Mouse (Mus musculus) midbrain, embryonic 16.5 days (tissue): ENCODE data around the gene Osbpl9. TPM values are rescaled to one million over a fixed set of nuclear protein-coding genes. Genes with fewer than 3 reads are reported as not detected.

ENCODE experiments used
- ATAC-seq: fragments of 200-750 bp; cut with Nextera tagmentation; 2 replicates; pipeline ENCODE4 v1.8.0; 2017; ENCODE audit warnings: moderate TSS enrichment
- H3K27ac ChIP-seq: fragments of 300-500 bp; sonication (generic); 2 replicates; pipeline ENCODE4 v1.5.1; 2014; ENCODE audit warnings: mild to moderate bottlenecking, low read length, mixed read lengths
- H3K27me3 ChIP-seq: fragments of 300-500 bp; sonication (generic); 2 replicates; pipeline ENCODE4 v1.6.1; 2014; ENCODE audit warnings: low read depth, low read length, mixed read lengths; ENCODE audit not compliant: control insufficient read depth, insufficient read depth
- H3K36me3 ChIP-seq: fragments of 300-500 bp; sonication (generic); 2 replicates; pipeline ENCODE4 v1.6.1; 2014; ENCODE audit warnings: mild to moderate bottlenecking, low read length, moderate library complexity, mixed read lengths; ENCODE audit not compliant: control insufficient read depth, insufficient read depth
- H3K4me1 ChIP-seq: fragments of 300-500 bp; sonication (generic); 2 replicates; pipeline ENCODE4 v1.6.1; 2014; ENCODE audit warnings: mild to moderate bottlenecking, low read length, mixed read lengths; ENCODE audit not compliant: control insufficient read depth, insufficient read depth
- H3K4me2 ChIP-seq: fragments of 300-500 bp; sonication (generic); 2 replicates; pipeline ENCODE4 v1.6.1; 2014; ENCODE audit warnings: mild to moderate bottlenecking, low read length, mixed read lengths
- H3K4me3 ChIP-seq: fragments of 300-500 bp; sonication (generic); 2 replicates; pipeline ENCODE4 v1.5.1; 2014; ENCODE audit warnings: low read depth, mild to moderate bottlenecking, low read length, moderate library complexity, mixed read lengths
- H3K9ac ChIP-seq: fragments of 300-500 bp; sonication (generic); 2 replicates; pipeline ENCODE4 v1.6.1; 2014; ENCODE audit warnings: low read depth, low read length, mixed read lengths
- H3K9me3 ChIP-seq: fragments of 300-500 bp; sonication (generic); replicated peaks from 2 replicates; pipeline ENCODE4 v1.6.1; 2014; ENCODE audit warnings: mild to moderate bottlenecking, low read length, mixed read lengths; ENCODE audit not compliant: control insufficient read depth, poor library complexity, severe bottlenecking
- WGBS: fragments of 180-500 bp; shearing (Covaris S2); extraction: QIAGEN DNeasy Blood & Tissue Kit; methylation state at CpG from one replicate; pipeline ENCODE4 v1.1.7; 2014; 5-methylcytosine and 5-hydroxymethylcytosine counted together
- polyA plus RNA-seq: library from polyadenylated mRNA; unstranded; fragments of >200 nt; fragmentation: Nextera tagmentation; extraction: Ambion mirVana; gene quantifications from 2 replicates; pipeline ENCODE4 v1.2.1, GENCODE M21; 2015

Osbpl9 gene
- polyA plus RNA-seq, 1 experiment from 2014 or later = 73.2 TPM

- H3K9me3 ChIP-seq = no peaks in the 10 kb centered on the region
- H3K27me3 ChIP-seq = no peaks in the 10 kb centered on the region
- H3K36me3 ChIP-seq = 0 out of 2 replicates have a peak, but pooled peaks cover 2% of the 10 kb centered on the region
- no peak overlapping the region for H3K4me3 ChIP-seq
- H3K27ac ChIP-seq = no peak overlapping the region
- ATAC-seq = no peak
- no peak overlapping the region for H3K4me2 ChIP-seq
- no peak overlapping the region for H3K9ac ChIP-seq
- 78% methylated on average over 3 of the region's 3 CpGs for WGBS
- H3K4me1 ChIP-seq = no peaks in the 10 kb centered on the region
Observed at GRCm38 (mm10) chr4:109106034-109106433, 96.0 kb downstream of the Osbpl9 start.

GRCm38 (mm10) chr4:109105254-109105653 is 96.8 kb downstream of the Osbpl9 start:
- Histone ChIP-seq H3K4me2 (no peak overlapping the region), H3K36me3 (0 out of 2 replicates have a peak, but pooled peaks cover 4% of the 10 kb centered on the region), H3K27ac (no peak overlapping the region), H3K4me1 (no peaks in the 10 kb centered on the region), H3K4me3 (no peak overlapping the region), H3K27me3 (no peaks in the 10 kb centered on the region), H3K9me3 (no peaks in the 10 kb centered on the region), H3K9ac (no peak overlapping the region)
- no peak for ATAC-seq

GRCm38 (mm10) chr4:109103145-109103883 is 98.8 kb downstream of the Osbpl9 start:
- Histone ChIP-seq H3K36me3 (0 out of 2 replicates have a peak, but pooled peaks cover 4% of the 10 kb centered on the region), H3K4me1 (no peaks in the 10 kb centered on the region), H3K27me3 (no peaks in the 10 kb centered on the region), H3K9ac (no peak overlapping the region), H3K4me3 (no peak overlapping the region), H3K9me3 (no peaks in the 10 kb centered on the region), H3K27ac (no peak overlapping the region), H3K4me2 (no peak overlapping the region)
- WGBS = 83% methylated on average over 9 of the region's 9 CpGs
- ATAC-seq = no peak

- no peak overlapping the region for H3K4me2 ChIP-seq
- no peak overlapping the region for H3K9ac ChIP-seq
- 90% methylated on average over 5 of the region's 5 CpGs for WGBS
- H3K4me1 ChIP-seq = no peaks in the 10 kb centered on the region
- 0 out of 2 replicates have a peak, but pooled peaks cover 4% of the 10 kb centered on the region for H3K36me3 ChIP-seq
- H3K4me3 ChIP-seq = no peak overlapping the region
- ATAC-seq = no peak
- no peak overlapping the region for H3K27ac ChIP-seq
- no peaks in the 10 kb centered on the region for H3K27me3 ChIP-seq
- no peaks in the 10 kb centered on the region for H3K9me3 ChIP-seq
Observed at GRCm38 (mm10) chr4:109102574-109102973, 99.5 kb downstream of the Osbpl9 start.

- H3K4me1 ChIP-seq = no peaks in the 10 kb centered on the region
- no peaks in the 10 kb centered on the region for H3K27me3 ChIP-seq
- H3K9me3 ChIP-seq = no peaks in the 10 kb centered on the region
- ATAC-seq = no peak
- WGBS = 96% methylated on average over 3 of the region's 3 CpGs
- no peak overlapping the region for H3K9ac ChIP-seq
- H3K4me3 ChIP-seq = no peak overlapping the region
- no peak overlapping the region for H3K4me2 ChIP-seq
- no peak overlapping the region for H3K27ac ChIP-seq
- H3K36me3 ChIP-seq = 0 out of 2 replicates have a peak, but pooled peaks cover 4% of the 10 kb centered on the region
Observed at GRCm38 (mm10) chr4:109098861-109099260, 103.2 kb downstream of the Osbpl9 start.

GRCm38 (mm10) chr4:109094269-109094668 is 107.8 kb downstream of the Osbpl9 start:
- H3K9ac ChIP-seq = no peak overlapping the region
- no peaks in the 10 kb centered on the region for H3K36me3 ChIP-seq
- H3K4me1 ChIP-seq = no peaks in the 10 kb centered on the region
- no peak overlapping the region for H3K4me2 ChIP-seq
- no peaks in the 10 kb centered on the region for H3K27me3 ChIP-seq
- no peak overlapping the region for H3K27ac ChIP-seq
- no peak for ATAC-seq
- no peaks in the 10 kb centered on the region for H3K9me3 ChIP-seq
- H3K4me3 ChIP-seq = no peak overlapping the region
- 69% methylated on average over 2 of the region's 2 CpGs for WGBS

- Histone ChIP-seq H3K27ac (no peak overlapping the region), H3K4me1 (no peaks in the 10 kb centered on the region), H3K27me3 (no peaks in the 10 kb centered on the region), H3K4me3 (no peak overlapping the region), H3K4me2 (no peak overlapping the region), H3K36me3 (no peaks in the 10 kb centered on the region), H3K9ac (no peak overlapping the region), H3K9me3 (no peaks in the 10 kb centered on the region)
- 92% methylated on average over 5 of the region's 5 CpGs for WGBS
- ATAC-seq = no peak
Observed at GRCm38 (mm10) chr4:109092344-109092743, 109.7 kb downstream of the Osbpl9 start.

- 80% methylated on average over 8 of the region's 8 CpGs for WGBS
- ATAC-seq = no peak
- Histone ChIP-seq H3K36me3 (no peaks in the 10 kb centered on the region), H3K4me3 (no peak overlapping the region), H3K4me2 (no peak overlapping the region), H3K9me3 (no peaks in the 10 kb centered on the region), H3K4me1 (no peaks in the 10 kb centered on the region), H3K27me3 (no peaks in the 10 kb centered on the region), H3K27ac (no peak overlapping the region), H3K9ac (no peak overlapping the region)
Observed at GRCm38 (mm10) chr4:109091241-109091777, 110.8 kb downstream of the Osbpl9 start.

- Histone ChIP-seq H3K4me3 (no peak overlapping the region), H3K9me3 (no peaks in the 10 kb centered on the region), H3K27ac (no peak overlapping the region), H3K9ac (no peak overlapping the region), H3K4me1 (no peaks in the 10 kb centered on the region), H3K36me3 (no peaks in the 10 kb centered on the region), H3K4me2 (no peak overlapping the region), H3K27me3 (no peaks in the 10 kb centered on the region)
- ATAC-seq = no peak
- 80% methylated on average over 6 of the region's 6 CpGs for WGBS
Observed at GRCm38 (mm10) chr4:109089999-109090398, 112.1 kb downstream of the Osbpl9 start.
